Mouse (Mus musculus) hindbrain, embryonic 11.5 days (tissue): ENCODE results near the gene Bcas2. TPM values are rescaled to one million over a fixed set of nuclear protein-coding genes. Genes with fewer than 3 reads are reported as not detected.
"Not testable (repeated sequence)": the region's sequence is repeated elsewhere in the genome, so short reads cannot be mapped to it uniquely, and the experiment has no call there.

Experiments used
- ATAC-seq: fragments of 200-750 bp; cut with Nextera tagmentation; 2 replicates; pipeline ENCODE4 v1.8.0; 2017; ENCODE audit warnings: mild to moderate bottlenecking, moderate TSS enrichment, moderate library complexity; ENCODE audit not compliant: low FRiP score
- DNase-seq: peaks from one replicate; pipeline ENCODE4 v3.0.0-alpha.2; 2015; ENCODE audit warnings: low spot score
- H3K27ac ChIP-seq: fragments of 300-500 bp; sonication (generic); 2 replicates; pipeline ENCODE4 v1.5.1; 2014; ENCODE audit warnings: mild to moderate bottlenecking, low read depth, low read length
- H3K27me3 ChIP-seq: fragments of 300-500 bp; sonication (generic); 2 replicates; pipeline ENCODE4 v1.6.1; 2014; ENCODE audit warnings: mild to moderate bottlenecking, low read length, moderate library complexity, mixed read lengths; ENCODE audit not compliant: control insufficient read depth, insufficient read depth
- H3K36me3 ChIP-seq: fragments of 300-500 bp; sonication (generic); 2 replicates; pipeline ENCODE4 v1.6.1; 2014; ENCODE audit warnings: mild to moderate bottlenecking, low read length, moderate library complexity, mixed read lengths; ENCODE audit not compliant: control insufficient read depth, insufficient read depth
- H3K4me1 ChIP-seq: fragments of 300-500 bp; sonication (generic); replicated peaks from 2 replicates; pipeline ENCODE4 v1.6.1; 2014; ENCODE audit warnings: low read length, mixed read lengths; ENCODE audit not compliant: control insufficient read depth, insufficient read depth
- H3K4me2 ChIP-seq: fragments of 300-500 bp; sonication (generic); replicated peaks from 2 replicates; pipeline ENCODE4 v1.6.1; 2014; ENCODE audit warnings: mild to moderate bottlenecking, low read depth, low read length
- H3K4me3 ChIP-seq: fragments of 300-500 bp; sonication (generic); 2 replicates; pipeline ENCODE4 v1.5.1; 2014; ENCODE audit warnings: low read depth, low read length
- H3K9ac ChIP-seq: fragments of 300-500 bp; sonication (generic); 2 replicates; pipeline ENCODE4 v1.6.1; 2014; ENCODE audit warnings: low read depth, low read length
- H3K9me3 ChIP-seq: fragments of 300-500 bp; sonication (generic); 2 replicates; pipeline ENCODE4 v1.6.1; 2016; ENCODE audit warnings: low read length; ENCODE audit not compliant: control insufficient read depth
- WGBS: fragments of 180-500 bp; shearing (Covaris S2); extraction: QIAGEN DNeasy Blood & Tissue Kit; methylation state at CpG from one replicate; pipeline ENCODE4 v1.1.7; 2014; 5-methylcytosine and 5-hydroxymethylcytosine counted together
- polyA plus RNA-seq: library from polyadenylated mRNA; unstranded; fragments of >200 nt; fragmentation: Nextera tagmentation; extraction: Ambion mirVana; gene quantifications from 2 replicates; pipeline ENCODE4 v1.2.1, GENCODE M21; 2014

The Bcas2 gene
- polyA plus RNA-seq, 1 experiment from 2014 or later, result 251 TPM

- H3K27me3 ChIP-seq, result no peaks in the 10 kb centered on the region
- no peak for DNase-seq
- no peak overlapping the region for H3K4me3 ChIP-seq
- no peaks in the 10 kb centered on the region for H3K9me3 ChIP-seq
- H3K9ac ChIP-seq, result no peak overlapping the region
- no peak for ATAC-seq
- no peaks in the 10 kb centered on the region for H3K4me1 ChIP-seq
- WGBS, result 81% methylated on average over 8 of the region's 8 CpGs
- no peaks in the 10 kb centered on the region for H3K36me3 ChIP-seq
- no peak overlapping the region for H3K27ac ChIP-seq
- H3K4me2 ChIP-seq, result no peak overlapping the region
Measured at GRCm38 (mm10) chr3:103214593-103215285, 43.3 kb downstream of the Bcas2 start.

DNA sequence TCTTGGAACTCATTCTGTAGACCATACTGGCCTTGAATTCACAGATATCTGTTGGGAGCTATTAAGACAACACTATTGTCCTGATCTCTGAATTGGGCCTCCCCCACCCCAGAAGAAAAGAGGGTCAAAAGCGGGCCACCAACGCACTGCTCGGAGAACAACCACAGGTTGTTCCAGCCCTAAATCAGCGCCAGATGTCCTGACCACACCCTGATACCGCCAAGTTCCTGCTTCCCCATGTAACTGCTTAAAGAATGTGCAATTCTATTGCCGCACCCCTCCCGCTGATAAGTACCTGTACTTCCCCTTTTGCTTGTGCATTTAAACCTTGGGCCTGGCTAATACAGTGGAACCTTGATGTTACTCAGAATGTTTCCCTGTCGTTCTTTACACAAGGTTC is 43.9 kb downstream of the Bcas2 start:
- not testable (repeated sequence) for H3K4me3 ChIP-seq, H3K9ac ChIP-seq, H3K4me1 ChIP-seq, H3K36me3 ChIP-seq, H3K27ac ChIP-seq, H3K27me3 ChIP-seq, ATAC-seq, H3K9me3 ChIP-seq, H3K4me2 ChIP-seq, DNase-seq
- 90% methylated on average over 8 of the region's 8 CpGs for WGBS

DNA sequence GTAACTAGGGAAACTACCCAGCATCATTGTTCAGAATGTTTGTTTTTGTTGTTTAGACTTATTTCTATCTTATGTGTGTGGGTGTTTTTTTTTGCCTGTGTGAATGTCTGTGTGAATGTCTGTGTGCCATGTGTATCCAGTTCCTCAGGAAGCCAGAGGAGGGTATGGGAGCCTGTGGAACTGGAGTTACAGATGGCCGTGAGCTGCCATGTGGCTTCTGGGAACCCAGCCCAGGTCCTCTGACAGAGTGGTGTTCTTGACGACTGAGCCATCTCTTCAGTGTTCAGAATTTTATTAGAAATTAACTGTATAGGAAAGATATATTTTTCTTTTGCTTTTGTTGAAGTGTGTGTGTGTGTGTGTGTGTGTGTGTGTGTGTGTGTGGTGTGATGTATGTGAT is 50.0 kb downstream of the Bcas2 start:
- no peaks in the 10 kb centered on the region for H3K9me3 ChIP-seq
- no peak overlapping the region for H3K9ac ChIP-seq
- H3K4me2 ChIP-seq, result no peak overlapping the region
- H3K4me1 ChIP-seq, result no peaks in the 10 kb centered on the region
- no peak overlapping the region for H3K27ac ChIP-seq
- H3K4me3 ChIP-seq, result no peak overlapping the region
- 74% methylated on average over 2 of the region's 2 CpGs for WGBS
- H3K27me3 ChIP-seq, result no peaks in the 10 kb centered on the region
- DNase-seq (no peak), ATAC-seq (no peak)
- no peaks in the 10 kb centered on the region for H3K36me3 ChIP-seq

- Histone ChIP-seq H3K4me3 (no peak overlapping the region), H3K9ac (no peak overlapping the region), H3K9me3 (no peaks in the 10 kb centered on the region), H3K27me3 (no peaks in the 10 kb centered on the region), H3K4me1 (no peaks in the 10 kb centered on the region), H3K27ac (no peak overlapping the region), H3K4me2 (no peak overlapping the region), H3K36me3 (no peaks in the 10 kb centered on the region)
- ATAC-seq, result no peak
- DNase-seq, result peak; percentile 47
- WGBS, result 59% methylated on average over 4 of the region's 4 CpGs
Measured at GRCm38 (mm10) chr3:103223752-103224151, 52.3 kb downstream of the Bcas2 start.

GRCm38 (mm10) chr3:103224231-103224765 is 52.8 kb downstream of the Bcas2 start:
- H3K9me3 ChIP-seq, result no peaks in the 10 kb centered on the region
- H3K36me3 ChIP-seq, result no peaks in the 10 kb centered on the region
- ATAC-seq (no peak), DNase-seq (no peak)
- H3K27me3 ChIP-seq, result no peaks in the 10 kb centered on the region
- WGBS, result 80% methylated on average over 12 of the region's 12 CpGs
- H3K4me2 ChIP-seq, result no peak overlapping the region
- no peaks in the 10 kb centered on the region for H3K4me1 ChIP-seq
- no peak overlapping the region for H3K4me3 ChIP-seq
- H3K27ac ChIP-seq, result no peak overlapping the region
- H3K9ac ChIP-seq, result no peak overlapping the region

GRCm38 (mm10) chr3:103227729-103228128 is 56.3 kb downstream of the Bcas2 start:
- no peaks in the 10 kb centered on the region for H3K36me3 ChIP-seq
- no peaks in the 10 kb centered on the region for H3K4me1 ChIP-seq
- H3K4me3 ChIP-seq, result no peak overlapping the region
- ATAC-seq (no peak), DNase-seq (no peak)
- whole genome bisulfite sequencing, result 96% methylated on average over 1 of the region's 1 CpGs
- no peaks in the 10 kb centered on the region for H3K9me3 ChIP-seq
- no peak overlapping the region for H3K27ac ChIP-seq
- no peaks in the 10 kb centered on the region for H3K27me3 ChIP-seq
- no peak overlapping the region for H3K4me2 ChIP-seq
- H3K9ac ChIP-seq, result no peak overlapping the region

Other genes starting within 250 kb of the Bcas2 start
- gene Sycp1, start 235.6 kb upstream of the Bcas2 start, polyA plus RNA-seq, result 0.11 TPM in 1 of 2 replicates, not detected in the other
- gene Nr1h5, start 207.5 kb upstream of the Bcas2 start, polyA plus RNA-seq, result not detected in 2 replicates
- 103 and 104 TPM in 2 replicates for gene Sike1, start 175.9 kb upstream of the Bcas2 start, polyA plus RNA-seq
- gene Csde1, start 151.2 kb upstream of the Bcas2 start, polyA plus RNA-seq, result 561 and 569 TPM in 2 replicates
- gene Nras, start 113.4 kb upstream of the Bcas2 start, polyA plus RNA-seq, result 143 and 160 TPM in 2 replicates
- 0.08 and 0.31 TPM in 2 replicates for gene Ampd1, start 97.6 kb upstream of the Bcas2 start, polyA plus RNA-seq
- gene Dennd2c, start 69.1 kb upstream of the Bcas2 start, polyA plus RNA-seq, result 2.5 and 2.9 TPM in 2 replicates
- gene Trim33, start 107.6 kb downstream of the Bcas2 start, polyA plus RNA-seq, result 23.7 and 35.8 TPM in 2 replicates